ENCODE assay signal across 8 mouse cellular contexts in genomic region chr1:92830626-92831187, GRCm38 (mm10). TPM values are rescaled to one million over a fixed set of nuclear protein-coding genes. Genes with fewer than 3 reads are reported as not detected.
DNase-seq lines count a peak whose midpoint lies in the region; ATAC-seq and TF ChIP-seq lines count a peak whose summit lies in the region.

No protein-coding gene starts in this region.

- ATAC-seq in kidney, postnatal 0 days (replicated peaks; ENCODE audit: low FRiP score, low read depth): no peak
- no peak; the same call in 1 of the 2 replicates for ATAC-seq in embryonic facial prominence, embryonic 12.5 days (ENCODE audit: insufficient number of reproducible peaks, insufficient read depth, low FRiP score, low TSS enrichment)
- ATAC-seq in intestine, embryonic 14.5 days (replicated peaks; ENCODE audit: low FRiP score, low TSS enrichment, low read depth): no peak; the same call in 1 of the 2 replicates
- no peak for ATAC-seq in neural tube, embryonic 12.5 days (ENCODE audit: low FRiP score, low read depth)
- ATAC-seq in granulocyte monocyte progenitor cell, adult 5-6 weeks (replicated peaks; ENCODE audit: poor library complexity, severe bottlenecking): no peak

- no peak for DNase-seq in kidney, postnatal 0 days (ENCODE audit: low spot score)
- no peak for DNase-seq in kidney, postnatal 10 days
- no peak for DNase-seq in intestine, embryonic 14.5 days (ENCODE audit: low spot score)
- no peak for DNase-seq in left cerebral cortex, adult 18-20 months (ENCODE audit: low spot score in 2 of 2)
- no peak for DNase-seq in MN1 (ENCODE audit: low spot score)

- 7% methylated on average over 13 of the region's 13 CpGs for WGBS in kidney, postnatal 0 days
- 5% methylated on average over 13 of the region's 13 CpGs for WGBS in embryonic facial prominence, embryonic 12.5 days
- WGBS in intestine, embryonic 14.5 days: 9% methylated on average over 13 of the region's 13 CpGs
- 7% methylated on average over 13 of the region's 13 CpGs for WGBS in neural tube, embryonic 12.5 days

- no peak overlapping the region for H3K27ac ChIP-seq in kidney, postnatal 0 days
- H3K27ac ChIP-seq in embryonic facial prominence, embryonic 12.5 days: peak overlapping the region; percentile 94; the same call in 1 of the 2 replicates
- peak overlapping the region; percentile 90; the same call in 1 of the 2 replicates for H3K27ac ChIP-seq in intestine, embryonic 14.5 days (ENCODE audit: low read depth)
- H3K27ac ChIP-seq in neural tube, embryonic 12.5 days: peak overlapping the region; percentile 86; the same call in 1 of the 2 replicates

- peak overlapping the region; percentile 64 for H3K4me3 ChIP-seq in kidney, postnatal 0 days (replicated peaks; ENCODE audit: low read depth, low read length)
- peak overlapping the region; percentile 95 for H3K4me3 ChIP-seq in embryonic facial prominence, embryonic 12.5 days
- peak overlapping the region; percentile 75 for H3K4me3 ChIP-seq in intestine, embryonic 14.5 days (ENCODE audit: low read depth, low read length)
- peak overlapping the region; percentile 90 for H3K4me3 ChIP-seq in neural tube, embryonic 12.5 days

- no peak overlapping the region for H3K9ac ChIP-seq in kidney, postnatal 0 days (ENCODE audit: low read depth, low read length)
- peak overlapping the region; percentile 91; the same call in 1 of the 2 replicates for H3K9ac ChIP-seq in embryonic facial prominence, embryonic 12.5 days
- peak overlapping the region; percentile 90; the same call in 1 of the 2 replicates for H3K9ac ChIP-seq in intestine, embryonic 14.5 days (ENCODE audit: low read length)
- H3K9ac ChIP-seq in neural tube, embryonic 12.5 days: 0 out of 2 replicates have a peak overlapping the region, but pooled peaks have one; percentile 4

- H3K36me3 ChIP-seq in kidney, postnatal 0 days (ENCODE audit: insufficient read depth, low read length): no peaks in the 10 kb centered on the region
- peaks cover 10% of the 10 kb centered on the region; the same call in 1 of the 2 replicates for H3K36me3 ChIP-seq in embryonic facial prominence, embryonic 12.5 days
- H3K36me3 ChIP-seq in intestine, embryonic 14.5 days (ENCODE audit: control insufficient read depth, insufficient read depth, low read length): 0 out of 2 replicates have a peak, but pooled peaks cover 6% of the 10 kb centered on the region
- peaks cover 6% of the 10 kb centered on the region for H3K36me3 ChIP-seq in neural tube, embryonic 12.5 days

- H3K4me2 ChIP-seq in kidney, postnatal 0 days (ENCODE audit: low read length): peak overlapping the region; percentile 94
- peak overlapping the region; percentile 64 for H3K4me2 ChIP-seq in embryonic facial prominence, embryonic 12.5 days (replicated peaks)
- H3K4me2 ChIP-seq in intestine, embryonic 14.5 days (ENCODE audit: low read length): peak overlapping the region; percentile 77
- H3K4me2 ChIP-seq in neural tube, embryonic 12.5 days (replicated peaks): peak overlapping the region; percentile 82

- 0 out of 2 replicates have a peak, but pooled peaks cover 13% of the 10 kb centered on the region for H3K4me1 ChIP-seq in kidney, postnatal 0 days (replicated peaks; ENCODE audit: insufficient read depth, low read length)
- peaks cover 21% of the 10 kb centered on the region for H3K4me1 ChIP-seq in embryonic facial prominence, embryonic 12.5 days
- peaks cover 12% of the 10 kb centered on the region for H3K4me1 ChIP-seq in intestine, embryonic 14.5 days (replicated peaks; ENCODE audit: control insufficient read depth, insufficient read depth, low read length)
- peaks cover 35% of the 10 kb centered on the region for H3K4me1 ChIP-seq in neural tube, embryonic 12.5 days

- no peaks in the 10 kb centered on the region for H3K27me3 ChIP-seq in kidney, postnatal 0 days (ENCODE audit: insufficient read depth, low read length)
- no peaks in the 10 kb centered on the region for H3K27me3 ChIP-seq in embryonic facial prominence, embryonic 12.5 days
- H3K27me3 ChIP-seq in intestine, embryonic 14.5 days (replicated peaks; ENCODE audit: control insufficient read depth, insufficient read depth, low read length): no peaks in the 10 kb centered on the region
- H3K27me3 ChIP-seq in neural tube, embryonic 12.5 days (replicated peaks): no peaks in the 10 kb centered on the region

- no peaks in the 10 kb centered on the region for H3K9me3 ChIP-seq in kidney, postnatal 0 days (replicated peaks; ENCODE audit: low read length)
- H3K9me3 ChIP-seq in embryonic facial prominence, embryonic 12.5 days: no peaks in the 10 kb centered on the region
- H3K9me3 ChIP-seq in intestine, embryonic 14.5 days (ENCODE audit: control insufficient read depth, low read length): no peaks in the 10 kb centered on the region
- H3K9me3 ChIP-seq in neural tube, embryonic 12.5 days: no peaks in the 10 kb centered on the region

- TF ChIP-seq CTCF in kidney, postnatal 0 days (IDR thresholded peaks at IDR 0.05; ENCODE audit: low read depth): no peak

RNA-seq across cellular contexts. Expression of gene Gpc1, which starts 0.7 kb away (rescaled TPM):
- polyA plus RNA-seq in kidney, postnatal 0 days (2015; fragmentation: Nextera tagmentation; extraction: Ambion mirVana): 38.7 and 39.8 TPM in 2 replicates
- 79.8 and 81.4 TPM in 2 replicates for polyA plus RNA-seq in embryonic facial prominence, embryonic 12.5 days (2016; fragmentation: Nextera tagmentation; extraction: Ambion mirVana)
- 46.3 and 47.9 TPM in 2 replicates for polyA plus RNA-seq in intestine, embryonic 14.5 days (2014; fragmentation: Nextera tagmentation; extraction: Ambion mirVana)
- 70.0 and 74.9 TPM in 2 replicates for polyA plus RNA-seq in neural tube, embryonic 12.5 days (2016; fragmentation: Nextera tagmentation; extraction: Ambion mirVana)
- 10 to 100 TPM; 81.6 to 86.5 TPM for total RNA-seq in left cerebral cortex, adult 18-20 months (2021)
- total RNA-seq in granulocyte monocyte progenitor cell, adult 5-6 weeks (2014; fragmentation: Nextera tagmentation): 63.6 and 65.2 TPM in 2 replicates
- 70.6 and 74.6 TPM in 2 replicates for total RNA-seq in granulocyte monocyte progenitor cell, adult 5-6 weeks (2017)
